Mouse (Mus musculus): ENCODE data around the gene Dab1.

Dab1 gene

DNA sequence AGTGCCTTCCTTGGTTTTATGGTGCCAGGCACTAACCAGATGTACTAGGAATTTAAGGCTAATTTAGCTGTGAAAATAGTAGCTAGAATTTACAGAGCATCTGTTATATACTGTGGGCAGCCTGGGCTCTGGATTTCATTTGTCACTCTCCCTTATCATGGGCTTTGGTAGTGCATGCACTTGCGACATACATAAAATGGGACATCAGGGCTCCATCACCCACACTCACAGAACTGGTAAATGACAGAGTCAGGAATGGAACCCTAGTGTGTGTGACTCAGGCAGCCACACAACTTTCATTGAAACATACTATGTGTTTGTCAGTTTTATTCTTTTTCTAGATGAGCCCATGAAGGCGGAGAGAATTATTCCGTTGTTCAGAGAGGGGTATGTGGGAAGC is 1077.4 kb downstream of the Dab1 start:
- no peak for DNase-seq

DNA sequence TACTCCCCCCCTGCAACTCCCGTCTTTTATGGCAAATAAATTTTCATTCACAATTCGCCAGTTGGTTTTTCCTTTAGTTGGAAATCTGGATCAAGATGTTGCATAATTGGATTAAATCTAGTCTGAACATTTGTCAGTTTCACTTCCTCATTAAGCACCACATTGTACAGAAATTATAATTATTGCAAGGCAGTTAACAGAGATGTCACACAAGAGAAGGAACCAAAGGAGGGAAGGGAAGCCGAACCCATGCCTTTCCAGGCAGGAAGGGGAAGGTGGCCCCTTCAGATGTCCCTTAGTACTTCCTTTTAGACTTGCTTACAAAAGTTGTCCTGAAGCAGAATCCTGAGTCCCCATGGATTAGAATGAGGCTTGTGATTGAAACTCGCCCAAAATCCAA is 1078.5 kb downstream of the Dab1 start:
- no peak for DNase-seq

DNA sequence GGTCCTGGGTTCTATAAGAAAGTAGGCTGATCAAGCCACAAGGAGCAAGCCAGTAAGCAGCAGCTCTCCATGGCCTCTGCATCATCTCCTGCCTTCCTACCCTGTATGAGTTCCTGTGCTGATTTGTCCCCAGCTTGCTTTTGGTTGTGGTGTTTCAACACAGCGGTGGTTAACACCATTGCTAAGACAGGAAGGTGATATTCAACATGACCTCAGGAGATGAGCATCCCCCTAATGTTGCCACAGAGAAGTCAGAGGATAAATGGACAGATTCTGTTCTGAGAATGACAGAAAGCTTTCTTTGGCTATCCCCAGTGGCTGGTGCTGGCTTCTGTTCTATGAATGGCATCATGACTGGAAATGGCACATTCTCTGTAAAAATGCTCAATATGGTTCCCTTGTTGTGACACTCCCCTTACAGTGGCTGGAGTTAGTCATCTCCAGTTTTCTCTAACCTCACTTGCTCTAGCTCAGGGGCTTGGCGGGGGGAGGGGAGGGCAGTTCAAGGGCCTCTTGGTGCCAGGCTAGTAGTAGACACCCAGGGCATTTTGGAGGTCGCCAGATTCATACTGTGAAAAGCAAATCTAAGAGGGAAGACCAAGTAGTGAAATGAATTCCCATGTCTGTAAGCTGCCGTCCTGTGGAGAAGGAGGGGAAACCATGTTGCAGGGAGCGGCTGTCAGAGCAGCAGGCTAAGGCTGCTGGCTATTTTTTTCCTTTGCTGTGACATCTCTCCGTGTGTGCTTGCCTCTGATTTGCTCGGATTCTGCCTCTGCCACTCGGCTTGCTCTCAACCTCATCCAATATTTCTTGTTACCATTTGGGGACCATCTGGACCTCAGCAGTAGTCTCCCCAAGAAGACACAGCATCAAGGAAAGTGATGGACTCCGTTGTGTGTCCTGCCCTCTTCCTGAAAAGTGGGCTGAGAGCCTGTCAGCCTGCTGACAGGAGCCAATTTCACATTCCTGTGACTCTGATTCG is 1086.8 kb downstream of the Dab1 start:
- DNase-seq = no peak

DNA sequence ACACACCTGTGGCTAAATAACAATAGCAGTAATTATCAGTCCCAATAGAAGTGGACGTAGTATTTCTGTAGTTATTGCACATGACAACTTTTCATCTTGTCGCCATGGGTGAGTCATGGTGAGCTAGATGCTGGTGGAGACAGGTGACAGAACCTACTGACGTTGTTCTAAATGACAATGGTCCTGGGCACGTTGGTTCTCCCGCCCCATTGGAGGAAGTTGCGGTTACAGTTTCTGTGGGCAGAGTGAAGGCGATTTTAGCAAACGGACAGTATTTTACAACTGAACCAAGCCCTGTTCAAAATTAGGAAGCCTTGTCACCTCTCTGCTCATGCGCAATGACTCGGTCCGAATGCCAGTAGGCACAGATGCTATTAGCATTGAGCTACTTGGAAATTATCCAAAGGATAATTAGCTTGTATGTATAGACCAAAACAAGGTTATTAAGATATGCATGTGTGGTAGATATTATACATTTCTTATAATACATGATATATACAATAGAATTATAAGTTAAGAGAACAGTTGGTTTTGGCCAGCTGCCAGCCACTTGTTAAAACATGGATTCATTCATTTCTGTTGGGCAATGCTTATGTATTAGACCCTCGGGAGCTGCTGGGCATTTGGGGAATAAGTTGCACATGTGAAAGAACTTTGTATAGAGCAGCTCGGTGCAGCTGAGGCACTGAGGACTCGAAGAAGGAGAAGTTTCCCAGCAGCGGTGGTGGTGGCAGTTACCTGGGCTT is 1093.4 kb downstream of the Dab1 start:
- DNase-seq = no peak

DNA sequence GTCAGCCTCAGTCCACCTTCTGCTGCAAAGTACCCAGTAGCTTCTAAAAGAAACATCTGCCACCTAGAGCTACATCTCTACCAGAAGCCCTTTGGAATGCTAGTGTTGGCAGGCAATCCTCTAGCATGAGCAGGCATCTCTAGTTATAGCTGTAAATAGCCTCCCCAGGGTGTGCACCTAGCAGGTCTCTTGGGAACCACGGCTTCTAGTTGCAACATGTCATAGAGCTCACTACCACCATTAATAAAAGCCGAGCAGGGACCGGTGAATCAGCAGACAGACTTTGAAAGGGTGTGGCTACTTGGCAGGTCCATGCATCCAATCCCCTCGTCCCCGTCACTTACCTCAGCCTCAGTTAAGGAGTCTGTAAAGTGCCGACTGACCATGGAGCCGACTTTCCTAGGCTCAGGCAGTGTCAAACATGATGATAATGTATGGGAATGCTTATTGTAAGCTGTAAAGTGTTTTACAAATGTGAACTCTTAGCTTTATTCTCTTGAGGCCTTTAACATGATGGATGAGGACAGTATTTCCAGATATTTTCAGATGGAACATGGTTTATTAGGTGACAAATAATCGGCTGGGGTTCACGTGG is 1095.9 kb downstream of the Dab1 start:
- no peak for DNase-seq

DNA sequence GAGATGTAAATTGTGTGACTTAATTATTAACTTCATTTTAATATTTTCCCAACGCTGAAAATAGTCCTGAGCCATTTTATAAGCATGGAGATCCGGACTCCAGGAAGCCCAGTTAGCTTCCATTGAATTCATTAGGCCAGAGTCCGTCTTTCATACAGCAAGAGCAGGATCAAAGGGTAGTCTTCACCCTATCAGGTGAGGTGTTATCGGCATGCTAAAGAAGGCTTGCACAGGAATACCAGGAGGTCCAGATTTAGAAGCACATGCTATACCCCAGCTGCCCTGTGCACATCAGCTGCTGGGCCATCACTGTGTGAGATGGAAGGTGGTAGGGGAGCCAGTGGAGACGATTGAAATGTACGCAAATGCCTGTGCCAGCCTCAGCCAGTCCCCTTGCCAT is 1096.7 kb downstream of the Dab1 start:
- no peak for DNase-seq

DNA sequence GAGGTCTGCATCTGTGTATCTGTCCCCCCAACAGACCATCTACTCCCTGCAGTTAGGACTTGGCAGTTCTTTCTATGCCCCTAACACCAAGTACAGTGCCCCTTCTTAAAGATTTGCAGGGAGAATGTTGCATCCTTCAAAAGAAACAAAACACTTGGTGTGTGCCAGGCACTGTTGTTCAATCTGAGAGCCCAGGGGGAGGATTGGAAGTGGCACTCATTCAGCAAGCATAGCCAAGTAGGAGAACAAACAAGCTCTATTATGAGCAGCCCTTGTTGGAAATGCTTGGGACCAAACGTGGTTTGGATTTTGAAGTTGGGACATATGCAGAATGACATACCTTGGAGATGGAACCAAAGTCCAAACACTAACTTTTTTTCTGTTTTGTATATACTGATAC is 1097.3 kb downstream of the Dab1 start:
- DNase-seq = no peak

DNA sequence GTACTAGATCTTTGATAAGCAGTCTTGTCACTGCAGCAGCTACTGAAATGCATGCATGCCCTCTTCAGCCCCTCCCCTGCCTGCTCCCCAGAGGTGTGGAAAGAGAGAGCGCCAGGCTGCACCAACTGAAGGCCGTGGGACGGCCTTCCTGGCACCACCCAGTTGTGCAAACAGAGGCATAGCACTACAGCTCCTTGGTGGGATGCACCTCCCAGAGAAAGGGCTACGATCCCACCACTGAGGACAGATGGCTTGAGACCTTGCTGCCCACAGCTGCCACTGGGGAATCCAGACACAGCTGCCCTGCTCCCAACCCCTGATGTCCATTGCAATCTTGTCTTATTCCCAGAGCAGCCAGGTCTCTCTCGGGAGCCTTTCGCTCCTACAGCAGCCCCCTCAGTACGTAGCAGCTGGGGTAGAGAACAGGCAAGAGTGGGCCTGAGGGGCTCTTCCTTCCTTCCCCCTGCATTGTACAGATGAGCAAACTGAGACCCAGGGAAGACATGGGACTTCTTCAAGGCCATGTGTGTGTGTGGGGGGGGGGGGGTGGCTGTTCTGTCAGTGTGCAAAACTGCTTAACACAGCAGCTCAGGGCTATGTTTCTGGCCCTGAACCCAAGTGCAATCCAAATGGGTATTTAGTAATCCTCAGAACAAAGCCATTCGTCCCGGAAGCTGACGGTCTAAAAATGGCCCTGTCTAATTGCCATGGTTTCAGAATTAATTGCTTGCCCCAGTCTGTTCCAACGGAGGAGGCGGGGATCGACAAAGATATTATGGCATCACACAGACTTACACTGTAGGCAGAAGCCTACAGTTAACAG is 1100.0 kb downstream of the Dab1 start:
- DNase-seq = peak; percentile 30

DNA sequence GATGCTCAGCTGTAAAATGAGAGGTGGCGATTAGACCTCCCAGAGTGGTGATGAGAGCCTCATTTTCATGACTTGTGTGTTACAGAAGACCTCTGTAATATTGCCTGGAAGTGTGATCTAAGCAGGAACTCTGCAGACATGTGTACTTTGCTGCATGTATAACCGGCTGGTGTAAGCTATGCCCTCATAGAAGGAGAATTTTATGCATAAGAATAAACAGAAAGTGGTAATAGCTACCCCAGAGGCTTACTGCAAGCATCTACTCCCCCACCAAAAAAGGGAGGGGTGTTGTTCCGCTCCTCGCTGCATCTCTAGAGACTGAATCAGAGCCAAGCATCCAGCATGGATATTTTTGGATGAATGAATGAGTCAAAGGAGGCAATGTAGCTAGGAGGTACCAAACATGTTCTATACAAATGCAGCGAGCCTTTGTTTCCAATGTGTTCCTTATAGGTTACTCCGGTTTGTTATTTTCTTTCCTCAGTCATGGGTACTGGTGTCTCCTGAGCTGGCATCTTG is 1104.4 kb downstream of the Dab1 start:
- no peak for DNase-seq

DNA sequence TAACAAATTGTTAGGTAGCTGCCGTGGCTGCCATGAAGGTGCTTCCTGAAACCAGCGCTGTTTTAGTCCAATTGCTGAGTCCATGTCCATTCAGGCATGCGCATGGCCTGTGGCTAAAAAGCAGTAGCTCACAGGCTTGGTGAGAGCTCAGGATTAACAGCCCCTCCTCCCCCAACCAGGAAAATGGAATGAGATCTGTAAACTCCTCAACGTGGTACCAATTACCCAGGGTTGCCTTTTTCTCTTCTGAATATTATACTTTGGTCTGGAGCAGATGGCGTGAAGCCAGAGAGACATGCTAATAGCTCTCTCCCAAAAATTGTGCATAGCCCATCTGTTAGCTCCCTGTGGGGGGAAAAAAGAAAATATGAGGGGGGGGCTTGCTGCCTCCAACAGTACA is 1105.1 kb downstream of the Dab1 start:
- peak; percentile 47 for DNase-seq

DNA sequence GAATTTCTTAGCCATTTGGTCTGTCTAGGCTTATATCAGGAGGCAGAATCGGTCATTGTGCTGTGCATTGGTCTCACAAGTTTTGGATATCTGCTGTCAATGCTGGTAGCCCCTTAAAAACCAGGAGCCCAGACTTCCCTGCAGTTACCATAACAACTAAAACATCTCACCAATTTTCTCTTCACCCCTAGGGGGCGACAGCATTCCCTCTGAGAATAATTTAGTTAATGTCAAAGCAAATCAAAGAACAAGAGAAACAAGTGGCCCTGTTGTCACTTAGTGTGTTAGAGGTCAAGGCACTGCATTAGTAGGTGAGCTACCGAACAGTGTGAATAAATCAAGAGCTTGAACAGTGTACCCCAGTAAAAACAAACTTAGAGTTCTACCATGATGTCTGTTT is 1106.5 kb downstream of the Dab1 start:
- DNase-seq = no peak

DNA sequence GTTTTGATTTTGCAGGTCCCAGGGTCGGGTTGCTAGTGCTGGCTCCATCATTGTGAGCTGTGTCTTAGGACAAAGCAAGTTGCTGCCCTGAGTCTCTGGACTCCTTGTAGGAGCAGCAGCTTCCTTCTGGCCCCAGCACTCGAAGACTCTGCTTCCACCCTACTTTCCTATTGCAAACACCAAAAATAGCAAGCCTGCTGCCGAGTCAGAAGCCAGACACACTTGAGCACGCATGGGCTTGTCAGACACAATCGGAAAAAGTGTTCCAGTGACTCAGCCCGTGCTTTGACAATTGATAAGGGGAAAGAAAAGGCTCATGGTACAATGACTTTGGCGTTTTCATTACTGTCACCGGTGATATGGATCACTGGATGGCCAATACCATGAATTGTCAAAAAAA is 1110.0 kb downstream of the Dab1 start:
- DNase-seq = no peak

DNA sequence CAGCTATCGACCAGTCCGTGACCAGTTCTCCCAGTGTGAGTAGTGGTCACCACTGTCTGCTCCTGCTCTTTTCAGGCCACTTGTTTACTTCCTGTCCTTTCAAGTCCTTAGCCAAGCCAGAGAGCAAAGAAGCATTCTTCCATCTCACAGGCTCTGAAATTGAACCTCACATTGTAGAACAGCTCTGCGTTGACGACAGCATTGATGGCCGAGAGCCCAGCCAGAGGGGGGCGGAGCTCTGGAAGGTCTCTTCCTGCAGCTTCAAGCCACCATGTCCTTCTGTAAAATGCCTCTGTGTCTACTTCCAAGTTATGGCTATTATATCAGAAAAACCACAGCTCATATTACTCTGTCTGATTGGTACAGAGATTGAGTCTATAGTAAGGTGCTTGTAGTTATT is 1127.3 kb downstream of the Dab1 start:
- no peak for DNase-seq

DNA sequence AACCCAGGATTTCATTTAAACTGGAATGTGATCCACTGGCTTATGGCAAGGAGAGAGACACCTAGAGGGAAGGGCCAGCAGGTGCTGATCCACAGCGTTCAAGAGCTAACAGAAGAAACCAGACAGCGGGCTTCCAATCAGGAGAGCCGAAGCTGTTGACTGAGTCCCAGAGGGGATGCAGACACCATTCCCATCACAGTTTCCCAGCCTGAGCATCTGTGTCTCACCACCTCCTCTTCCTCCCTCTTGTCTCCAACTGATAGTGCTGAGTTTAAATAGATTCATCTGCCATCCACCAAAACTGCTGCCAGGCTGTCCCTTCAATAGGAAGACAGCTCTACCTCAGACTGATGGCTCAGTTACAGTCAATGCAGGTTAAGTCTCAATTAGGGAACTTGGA is 1134.9 kb downstream of the Dab1 start:
- no peak for DNase-seq

DNA sequence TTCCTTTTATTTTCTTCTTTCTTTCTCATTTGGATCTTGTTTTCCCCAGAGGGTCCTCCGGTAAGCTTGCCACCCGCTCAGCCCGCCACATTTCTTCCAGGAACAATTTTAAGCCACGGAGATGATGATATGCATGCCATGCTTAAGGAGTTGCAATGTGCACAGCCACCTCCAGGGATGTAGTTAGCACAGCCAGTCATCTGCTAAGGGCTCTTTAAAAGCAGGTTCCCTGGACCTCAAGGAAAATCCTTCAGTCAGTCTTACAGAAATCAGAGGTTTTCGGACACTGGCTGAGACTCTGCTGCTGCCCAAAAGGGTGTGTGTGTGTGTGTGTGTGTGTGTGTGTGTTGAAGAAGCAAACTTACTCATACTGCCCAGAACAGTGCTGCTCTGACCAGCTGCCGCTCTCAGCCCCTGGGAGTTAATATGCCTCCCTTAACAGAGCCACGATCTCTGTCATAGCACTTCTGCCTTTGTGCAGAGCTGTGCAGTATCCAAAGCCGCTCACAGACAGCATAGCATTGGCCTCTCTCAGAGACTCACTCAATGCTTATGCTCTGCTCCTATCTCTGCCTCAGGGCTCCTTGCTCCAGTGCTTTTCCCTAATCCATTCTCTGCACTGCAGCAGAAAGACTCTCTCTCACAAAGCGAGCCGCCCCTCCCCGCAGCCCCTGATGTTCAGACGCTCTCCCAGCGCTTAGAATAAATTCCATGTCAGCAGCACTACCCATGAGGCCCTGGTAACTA is 1141.9 kb downstream of the Dab1 start:
- DNase-seq = peak; percentile 21

DNA sequence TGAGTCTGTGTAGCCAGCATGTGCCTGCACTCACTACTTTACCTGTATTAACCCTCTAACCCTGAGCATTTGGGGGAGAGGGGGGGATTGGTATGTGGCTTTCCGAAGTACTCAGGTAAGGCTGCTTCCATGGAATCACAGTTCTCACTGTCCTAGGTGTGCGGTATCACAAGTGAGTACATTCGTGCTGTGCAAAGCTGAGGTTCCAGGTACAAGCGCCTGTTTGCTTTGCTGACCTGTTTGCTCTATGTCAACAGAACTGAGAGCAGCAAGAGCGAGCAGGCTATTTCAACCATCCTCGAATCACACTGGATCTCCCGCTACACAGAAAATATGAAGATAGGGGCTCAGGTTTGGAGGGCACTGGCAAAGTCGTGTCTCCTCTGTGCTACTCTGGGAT is 1146.9 kb downstream of the Dab1 start, which contains the start of gene C8b:
C8b (plus strand) TSS at position 253 of the 400 bp plus-strand sequence.
- DNase-seq = no peak

DNA sequence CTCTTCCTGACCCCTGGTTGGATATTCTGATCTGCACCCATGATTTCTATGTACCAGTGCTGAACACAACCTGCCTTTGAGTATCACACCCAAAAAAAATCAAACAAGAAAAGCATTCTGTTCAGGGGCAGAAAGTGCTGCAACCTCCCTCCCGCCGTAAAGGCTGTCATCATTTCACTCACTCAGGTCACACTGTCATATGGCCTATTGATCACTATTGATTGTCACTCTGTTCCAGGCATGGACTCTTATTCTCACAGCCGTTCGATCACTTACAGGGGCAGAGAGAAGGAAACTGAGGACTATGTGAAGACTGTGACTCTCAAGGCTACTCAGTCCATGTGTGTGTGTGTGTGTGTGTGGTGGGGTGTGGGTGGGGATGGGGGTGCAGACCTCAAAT is 1149.0 kb downstream of the Dab1 start:
- DNase-seq = no peak

DNA sequence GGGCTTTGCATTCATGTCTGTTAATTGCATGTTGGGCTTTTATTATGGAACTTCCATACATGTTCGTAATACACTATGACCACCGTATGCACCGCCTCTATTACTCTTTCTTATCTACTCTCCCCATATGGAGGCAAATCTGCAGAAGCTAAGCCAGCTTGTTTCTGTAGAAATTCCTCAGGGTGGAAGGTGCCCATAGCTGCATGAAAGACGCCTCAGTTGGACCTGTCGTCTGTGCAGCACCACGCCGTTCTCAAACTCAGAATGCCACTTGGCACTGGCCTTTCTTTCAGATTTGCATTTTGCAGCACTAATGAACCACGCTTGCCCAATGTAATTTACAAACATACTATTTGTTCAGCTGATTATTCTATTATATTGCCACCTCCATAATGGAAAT is 1150.4 kb downstream of the Dab1 start:
- DNase-seq = no peak

DNA sequence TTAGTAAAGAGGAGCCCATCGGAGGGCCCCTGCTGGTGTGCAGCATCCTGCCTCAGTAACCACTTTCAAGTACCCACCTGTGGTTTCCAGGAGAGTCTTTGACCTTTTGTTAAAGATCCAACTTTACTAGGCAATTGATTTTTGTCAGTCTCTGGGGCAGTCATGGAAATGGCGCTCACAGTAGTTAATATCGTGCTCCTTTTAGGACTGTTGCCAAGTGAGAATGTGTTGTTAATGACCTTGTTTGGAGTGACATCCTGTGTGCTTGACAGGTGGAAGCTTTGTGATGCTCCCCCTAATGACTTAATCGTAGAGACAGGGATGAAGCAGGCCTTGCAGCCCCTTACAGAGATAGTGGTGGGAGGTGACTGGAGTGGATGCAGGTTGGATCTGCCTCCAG is 1151.2 kb downstream of the Dab1 start:
- no peak for DNase-seq

DNA sequence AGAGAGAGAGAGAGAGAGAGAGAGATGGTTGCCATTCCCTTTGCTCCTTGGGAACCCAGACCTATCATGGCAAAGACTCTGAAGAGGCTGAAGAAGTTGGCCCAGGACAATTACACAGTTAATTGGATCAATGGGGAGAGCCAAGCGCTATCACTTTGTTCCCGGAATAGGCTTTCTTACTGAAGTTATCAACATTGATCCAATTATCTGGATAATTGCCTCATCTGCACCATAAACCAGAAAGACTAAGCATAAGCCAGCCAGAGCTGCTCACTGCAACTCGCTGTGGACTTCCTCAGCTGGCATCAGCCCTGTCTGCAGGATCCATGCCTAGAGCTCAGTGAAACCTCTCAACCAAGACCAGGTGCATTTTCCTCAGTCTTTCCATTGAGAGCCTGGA is 1156.4 kb downstream of the Dab1 start:
- DNase-seq = no peak

DNA sequence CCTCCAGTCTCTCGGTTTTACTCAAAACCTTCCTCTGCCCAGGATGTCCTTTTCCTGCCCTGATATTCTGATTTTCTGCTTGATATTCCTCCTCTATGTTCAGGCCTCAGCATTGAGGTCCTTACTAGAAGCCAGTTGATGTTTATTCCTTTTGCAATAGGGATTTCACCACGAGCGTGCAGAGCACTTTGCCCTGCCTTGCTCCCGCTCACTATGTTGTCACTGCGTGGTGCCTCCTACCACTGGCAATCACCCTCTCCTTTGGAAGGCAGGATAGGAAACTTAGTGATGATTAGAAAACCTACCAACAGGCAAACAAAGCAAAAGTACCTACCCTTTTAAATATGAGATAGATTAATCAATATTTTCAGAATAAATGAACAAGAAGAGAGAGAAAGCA is 1160.3 kb downstream of the Dab1 start:
- DNase-seq = no peak

DNA sequence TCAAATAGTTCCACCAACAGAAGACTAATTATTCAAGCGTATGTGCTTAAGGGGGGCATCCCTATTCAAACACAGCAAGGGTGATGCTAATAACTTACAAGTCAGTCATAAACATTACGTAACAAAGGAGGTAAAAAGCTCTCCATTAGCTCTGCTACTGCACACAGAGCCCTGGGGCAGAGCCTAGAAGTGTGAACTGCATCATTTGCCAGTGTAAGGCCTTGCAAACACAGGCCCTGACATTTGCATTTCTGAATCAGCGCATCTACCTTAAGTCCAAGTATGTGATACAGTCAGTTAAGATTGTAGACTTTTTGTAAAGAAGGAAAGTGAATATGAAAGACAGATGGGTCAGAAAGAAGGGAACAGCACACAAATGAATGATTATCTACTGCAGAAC is 1162.3 kb downstream of the Dab1 start:
- no peak for DNase-seq

All from embryo, embryonic 11 days (tissue).